Comparison of ENCODE assay signal across 8 mouse cellular contexts in the genomic region with DNA sequence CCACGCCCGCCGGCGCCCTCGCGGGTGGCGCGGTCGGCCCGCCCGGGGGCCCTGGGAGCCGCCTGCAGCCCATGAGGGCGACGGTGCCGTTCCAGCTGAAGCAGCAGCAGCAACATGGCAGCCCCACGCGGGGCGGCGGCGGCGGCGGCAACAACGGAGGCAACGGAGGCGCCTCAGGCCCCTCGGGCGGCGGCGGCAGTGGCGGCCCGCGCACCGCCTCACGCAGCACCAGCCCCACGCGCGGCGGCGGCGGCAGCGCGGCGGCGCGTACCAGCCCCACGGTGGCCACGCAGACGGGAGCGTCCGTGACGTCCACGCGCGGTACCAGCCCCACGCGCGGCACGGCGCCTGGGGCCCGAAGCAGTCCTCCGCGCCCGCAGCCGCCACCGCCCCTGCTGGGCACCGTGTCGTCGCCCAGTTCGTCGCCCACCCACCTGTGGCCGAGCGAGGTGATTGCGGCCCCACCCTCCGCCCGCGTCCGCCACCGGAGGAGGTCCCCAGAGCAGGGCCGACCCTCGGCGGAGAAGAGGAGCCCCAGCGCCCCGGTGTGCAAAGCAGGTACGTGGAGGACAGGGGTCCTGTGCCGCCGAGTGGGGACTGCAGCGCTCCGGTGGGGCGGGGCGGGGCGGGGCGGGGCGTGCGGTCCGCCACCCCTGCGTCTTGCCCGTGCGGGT. TPM values are rescaled to one million over a fixed set of nuclear protein-coding genes. Genes with fewer than 3 reads are reported as not detected.
DNase-seq lines count a peak whose midpoint lies in the region; ATAC-seq and TF ChIP-seq lines count a peak whose summit lies in the region.

No protein-coding gene starts in this region.

- no peaks in the 10 kb centered on the region for H3K36me3 ChIP-seq in intestine, embryonic 15.5 days
- H3K36me3 ChIP-seq in limb, embryonic 12.5 days: no peaks in the 10 kb centered on the region
- no peaks in the 10 kb centered on the region for H3K36me3 ChIP-seq in midbrain, embryonic 16.5 days (ENCODE audit: control insufficient read depth, insufficient read depth, low read length)

- peak; percentile 64 for DNase-seq in lung, adult 2 months
- no peak for DNase-seq in lung, postnatal 36 days
- DNase-seq in embryo, embryonic 11 days: peak; percentile 53
- peak; percentile 40 for DNase-seq in gastrocnemius, postnatal 10 days
- DNase-seq in spleen, postnatal 4 days (ENCODE audit: low spot score in 2 of 2): peak; percentile 52 to 81

- H3K27ac ChIP-seq in intestine, embryonic 15.5 days: peak overlapping the region; percentile 92
- peak overlapping the region; percentile 97 for H3K27ac ChIP-seq in limb, embryonic 12.5 days
- H3K27ac ChIP-seq in midbrain, embryonic 16.5 days (ENCODE audit: low read length): peak overlapping the region; percentile 97

- H3K9ac ChIP-seq in intestine, embryonic 15.5 days: peak overlapping the region; percentile 91
- H3K9ac ChIP-seq in limb, embryonic 12.5 days (replicated peaks): peak overlapping the region; percentile 96
- H3K9ac ChIP-seq in midbrain, embryonic 16.5 days (ENCODE audit: low read depth, low read length): peak overlapping the region; percentile 99

- peaks cover 20% of the 10 kb centered on the region for H3K4me1 ChIP-seq in lung, adult 2 months (ENCODE audit: control insufficient read depth, insufficient read depth, low read length)
- peaks cover 10% of the 10 kb centered on the region; the same call in 1 of the 2 replicates for H3K4me1 ChIP-seq in intestine, embryonic 15.5 days (replicated peaks)
- peaks cover 25% of the 10 kb centered on the region for H3K4me1 ChIP-seq in limb, embryonic 12.5 days (replicated peaks)
- H3K4me1 ChIP-seq in midbrain, embryonic 16.5 days (ENCODE audit: control insufficient read depth, insufficient read depth, low read length): peaks cover 22% of the 10 kb centered on the region

- peak overlapping the region; percentile 77 for H3K4me2 ChIP-seq in intestine, embryonic 15.5 days (replicated peaks)
- peak overlapping the region; percentile 63 for H3K4me2 ChIP-seq in limb, embryonic 12.5 days
- H3K4me2 ChIP-seq in midbrain, embryonic 16.5 days (ENCODE audit: low read length): peak overlapping the region; percentile 81

- no peak for TF ChIP-seq POLR2A in lung, adult 2 months (IDR thresholded peaks at IDR 0.05; ENCODE audit: borderline replicate concordance, extremely low read depth, low read depth, low read length)

- under 1% methylated on average over 97 of the region's 98 CpGs for WGBS in lung, adult 2 months
- 0% methylated on average over 80 of the region's 98 CpGs for WGBS in intestine, embryonic 15.5 days
- under 1% methylated on average over 75 of the region's 98 CpGs for WGBS in limb, embryonic 12.5 days
- WGBS in midbrain, embryonic 16.5 days: 0% methylated on average over 62 of the region's 98 CpGs

- no peaks in the 10 kb centered on the region for H3K27me3 ChIP-seq in intestine, embryonic 15.5 days (replicated peaks)
- no peaks in the 10 kb centered on the region for H3K27me3 ChIP-seq in limb, embryonic 12.5 days
- H3K27me3 ChIP-seq in midbrain, embryonic 16.5 days (ENCODE audit: control insufficient read depth, insufficient read depth, low read depth, low read length): no peaks in the 10 kb centered on the region

- no peak for TF ChIP-seq CTCF in lung, adult 2 months (IDR thresholded peaks at IDR 0.05; ENCODE audit: insufficient read depth, low read length)

- ATAC-seq in intestine, embryonic 15.5 days: peak; percentile 66
- peak; percentile 53 for ATAC-seq in limb, embryonic 12.5 days (ENCODE audit: insufficient number of reproducible peaks, insufficient read depth, low FRiP score, low TSS enrichment, low read depth)
- peak; percentile 74 for ATAC-seq in midbrain, embryonic 16.5 days

- H3K9me3 ChIP-seq in intestine, embryonic 15.5 days: no peaks in the 10 kb centered on the region
- H3K9me3 ChIP-seq in limb, embryonic 12.5 days: no peaks in the 10 kb centered on the region
- no peaks in the 10 kb centered on the region for H3K9me3 ChIP-seq in midbrain, embryonic 16.5 days (replicated peaks; ENCODE audit: control insufficient read depth, low read length, poor library complexity, severe bottlenecking)

- peak overlapping the region; percentile 83 for H3K4me3 ChIP-seq in lung, adult 2 months (replicated peaks; ENCODE audit: extremely low read depth, low read depth, low read length)
- H3K4me3 ChIP-seq in intestine, embryonic 15.5 days (replicated peaks): peak overlapping the region; percentile 99
- H3K4me3 ChIP-seq in limb, embryonic 12.5 days (replicated peaks): peak overlapping the region; percentile 99
- peak overlapping the region; percentile 99 for H3K4me3 ChIP-seq in midbrain, embryonic 16.5 days (ENCODE audit: low read depth, low read length)

RNA-seq across cellular contexts. Expression of gene Fam117b, which starts 0.5 kb away (rescaled TPM):
- polyA plus RNA-seq in lung, adult 2 months (2012; rRNA removed): 18.8 and 28.6 TPM in 2 replicates
- 1 to 10 TPM; 7.9 to 8.8 TPM for total RNA-seq in gastrocnemius, postnatal 10 days (2021)
- polyA plus RNA-seq in intestine, embryonic 15.5 days (2015; fragmentation: Nextera tagmentation; extraction: Ambion mirVana): 6.6 and 7.8 TPM in 2 replicates
- 17.6 and 19.0 TPM in 2 replicates for polyA plus RNA-seq in limb, embryonic 12.5 days (2016; fragmentation: Nextera tagmentation; extraction: Ambion mirVana)
- polyA plus RNA-seq in midbrain, embryonic 16.5 days (2015; fragmentation: Nextera tagmentation; extraction: Ambion mirVana): 45.2 and 45.3 TPM in 2 replicates
